Mouse (Mus musculus): ENCODE results near the gene Gm10670. TPM values are rescaled to one million over a fixed set of nuclear protein-coding genes. Genes with fewer than 3 reads are reported as not detected.
"Not testable (repeated sequence)": the region's sequence is repeated elsewhere in the genome, so short reads cannot be mapped to it uniquely, and the experiment has no call there.

Gm10670 gene
- total RNA-seq (2012; rRNA removed), result not detected in 2 replicates

DNA sequence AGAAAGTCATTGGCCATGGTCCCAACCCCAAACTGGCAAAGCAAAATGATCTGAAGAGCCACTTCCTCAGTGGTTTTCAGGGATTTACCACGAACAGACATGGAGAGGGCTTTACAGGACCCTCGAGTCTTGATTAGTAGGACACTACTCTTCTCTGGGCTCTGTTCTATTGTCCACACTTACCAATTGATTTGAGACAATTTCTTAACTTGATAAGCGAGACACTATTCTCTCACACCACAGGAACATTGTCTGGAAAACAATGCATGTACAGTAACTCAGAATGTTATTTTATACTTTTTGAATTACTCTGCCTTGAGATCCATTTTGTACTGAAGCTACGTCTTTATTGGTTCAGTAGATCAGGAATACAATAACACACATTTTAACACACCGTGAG, at the start of gene Gm10670:
Gene Gm10670 (minus strand): TSS at position 101 of the 400 bp plus-strand sequence.
- H3K36me3 ChIP-seq (ENCODE audit: control insufficient read depth, insufficient read depth, low read length, poor library complexity, severe bottlenecking); H3K27ac ChIP-seq (ENCODE audit: insufficient read depth, low read depth, low read length, poor library complexity, severe bottlenecking); H3K9me3 ChIP-seq (ENCODE audit: control insufficient read depth, insufficient read depth, low read depth, low read length); H3K4me1 ChIP-seq (ENCODE audit: control insufficient read depth in 2 of 2, insufficient read depth in 2 of 2, low read length in 2 of 2, poor library complexity in 1 of 2); DNase-seq (ENCODE audit: low read depth, low spot score); H3K9ac ChIP-seq (ENCODE audit: insufficient read depth, low read depth, low read length, poor library complexity, severe bottlenecking); in situ Hi-C loops (cut with MboI; ENCODE audit: low sequenced_read_pairs in 2 of 2, unreplicated experiment in 2 of 2); H3K4me3 ChIP-seq (ENCODE audit: insufficient read depth in 1 of 2, low read depth in 1 of 2, low read length in 2 of 2, poor library complexity in 1 of 2, severe bottlenecking in 1 of 2): not testable (repeated sequence)

DNA sequence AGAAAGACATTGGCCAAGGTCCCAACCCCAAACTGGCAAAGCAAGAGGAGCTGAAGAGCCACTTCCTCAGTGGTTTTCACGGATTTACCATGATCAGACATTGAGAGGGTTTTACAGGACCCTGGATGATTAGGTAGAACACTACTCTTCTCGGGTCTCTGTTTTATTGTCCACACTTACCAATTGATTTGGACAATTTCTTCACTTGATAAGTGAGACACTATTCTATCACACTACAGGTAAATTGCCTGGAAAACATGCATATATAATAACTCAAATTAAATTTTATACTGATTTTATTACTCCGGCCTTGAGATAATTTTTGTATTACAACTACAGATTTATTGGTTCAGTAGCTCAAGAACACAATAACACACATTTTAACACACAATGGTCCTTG, 35.7 kb upstream of the Gm10670 start, which contains the start of gene Vmn1r103:
Gene Vmn1r103 (minus strand): TSS at position 101 of the 400 bp plus-strand sequence.
- H3K4me1 ChIP-seq (ENCODE audit: control insufficient read depth in 2 of 2, insufficient read depth in 2 of 2, low read length in 2 of 2, poor library complexity in 1 of 2); DNase-seq (ENCODE audit: low read depth, low spot score); H3K9ac ChIP-seq (ENCODE audit: insufficient read depth, low read depth, low read length, poor library complexity, severe bottlenecking); H3K36me3 ChIP-seq (ENCODE audit: control insufficient read depth, insufficient read depth, low read length, poor library complexity, severe bottlenecking); H3K4me3 ChIP-seq (ENCODE audit: insufficient read depth in 1 of 2, low read depth in 1 of 2, low read length in 2 of 2, poor library complexity in 1 of 2, severe bottlenecking in 1 of 2); H3K9me3 ChIP-seq (ENCODE audit: control insufficient read depth, insufficient read depth, low read depth, low read length); H3K27ac ChIP-seq (ENCODE audit: insufficient read depth, low read depth, low read length, poor library complexity, severe bottlenecking); in situ Hi-C loops (cut with MboI; ENCODE audit: low sequenced_read_pairs in 2 of 2, unreplicated experiment in 2 of 2): not testable (repeated sequence)

DNA sequence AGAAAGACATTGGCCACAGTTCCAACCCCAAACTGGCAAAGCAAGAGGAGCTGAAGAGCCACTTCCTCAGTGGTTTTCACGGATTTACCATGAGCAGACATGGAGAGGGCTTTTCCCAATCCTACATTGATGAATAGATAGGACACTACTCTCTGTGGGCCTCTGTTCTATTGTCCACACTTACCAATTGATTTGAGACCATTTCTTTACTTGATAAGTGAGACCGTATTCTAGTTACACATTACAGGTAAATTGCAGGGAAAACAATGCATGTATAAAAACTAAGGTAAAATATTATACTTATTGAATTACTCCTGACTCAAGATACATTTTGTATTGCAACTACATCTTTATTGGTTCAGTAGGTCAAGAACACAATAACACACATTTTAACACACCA, 32.2 kb downstream of the Gm10670 start, which contains the start of gene Vmn1r101:
Gene Vmn1r101 (minus strand): TSS at position 101 of the 400 bp plus-strand sequence.
- H3K9me3 ChIP-seq (ENCODE audit: control insufficient read depth, insufficient read depth, low read depth, low read length); in situ Hi-C loops (cut with MboI; ENCODE audit: low sequenced_read_pairs in 2 of 2, unreplicated experiment in 2 of 2); H3K27ac ChIP-seq (ENCODE audit: insufficient read depth, low read depth, low read length, poor library complexity, severe bottlenecking); H3K4me1 ChIP-seq (ENCODE audit: control insufficient read depth in 2 of 2, insufficient read depth in 2 of 2, low read length in 2 of 2, poor library complexity in 1 of 2); H3K9ac ChIP-seq (ENCODE audit: insufficient read depth, low read depth, low read length, poor library complexity, severe bottlenecking); H3K36me3 ChIP-seq (ENCODE audit: control insufficient read depth, insufficient read depth, low read length, poor library complexity, severe bottlenecking); H3K4me3 ChIP-seq (ENCODE audit: insufficient read depth in 1 of 2, low read depth in 1 of 2, low read length in 2 of 2, poor library complexity in 1 of 2, severe bottlenecking in 1 of 2); DNase-seq (ENCODE audit: low read depth, low spot score): not testable (repeated sequence)

Other genes starting within 250 kb of the Gm10670 start
- not detected in 2 replicates for gene Gm4498, start 241.1 kb downstream of the Gm10670 start, total RNA-seq (2012; rRNA removed)
- gene Gm5890, start 212.1 kb downstream of the Gm10670 start, total RNA-seq (2012; rRNA removed), result not detected in 2 replicates
- not detected in 2 replicates for gene Gm4133, start 140.9 kb downstream of the Gm10670 start, total RNA-seq (2012; rRNA removed)
- gene Gm5728, start 99.5 kb downstream of the Gm10670 start, total RNA-seq (2012; rRNA removed), result not detected in 2 replicates
- not detected in 2 replicates for gene Vmn1r100, start 57.0 kb downstream of the Gm10670 start, total RNA-seq (2012; rRNA removed)
- gene Vmn1r101, start 32.3 kb downstream of the Gm10670 start, total RNA-seq (2012; rRNA removed), result not detected in 2 replicates
- not detected in 2 replicates for gene Vmn1r103, start 35.6 kb upstream of the Gm10670 start, total RNA-seq (2012; rRNA removed)
- not detected in 2 replicates for gene Vmn1r104, start 58.9 kb upstream of the Gm10670 start, total RNA-seq (2012; rRNA removed)
- not detected in 2 replicates for gene Gm5726, start 70.8 kb upstream of the Gm10670 start, total RNA-seq (2012; rRNA removed)
- gene Gm4141, start 101.3 kb upstream of the Gm10670 start, total RNA-seq (2012; rRNA removed), result not detected in 2 replicates
- not detected in 2 replicates for gene Gm4513, start 124.1 kb upstream of the Gm10670 start, total RNA-seq (2012; rRNA removed)
- gene Vmn1r107, start 194.0 kb upstream of the Gm10670 start, total RNA-seq (2012; rRNA removed), result not detected in 2 replicates
- not detected in 2 replicates for gene Vmn1r111, start 228.3 kb upstream of the Gm10670 start, total RNA-seq (2012; rRNA removed)

All from ES-E14 (cell line).